ENCODE assay signal across 11 mouse cellular contexts in the genomic region with DNA sequence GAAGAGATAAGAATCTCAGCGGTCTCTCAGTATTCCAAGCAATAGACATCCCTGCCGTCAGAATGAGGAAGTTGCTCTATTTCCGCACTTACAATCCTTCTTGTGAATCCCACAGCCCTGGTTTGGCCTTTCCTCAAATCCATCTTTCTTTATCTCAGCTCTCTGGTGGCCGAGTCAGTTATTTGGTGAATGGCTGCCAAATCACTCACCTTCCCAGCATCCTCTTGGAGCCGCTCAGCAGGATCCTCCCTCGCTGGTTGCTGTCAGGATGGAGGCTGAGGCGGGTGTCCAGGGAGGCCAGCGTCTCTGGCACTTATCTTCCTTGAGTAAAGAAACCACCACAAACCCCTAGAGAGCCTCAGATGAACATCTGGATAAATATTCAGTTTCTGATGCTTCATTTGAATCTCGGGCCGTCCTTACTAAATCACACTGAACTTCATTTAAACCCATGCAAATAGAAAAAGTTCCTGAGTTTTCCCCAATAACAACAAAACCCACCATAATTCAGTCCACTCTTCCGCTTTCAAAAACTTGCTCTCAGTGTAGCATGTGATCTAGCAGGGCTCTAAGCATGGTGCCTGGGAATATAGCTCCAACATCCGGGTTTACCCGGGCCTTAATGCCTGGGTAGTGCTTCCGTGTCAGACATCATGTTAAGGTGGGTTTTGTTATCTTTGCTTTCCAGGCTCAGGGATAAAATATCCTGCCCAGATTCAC.
DNase-seq lines count a peak whose midpoint lies in the region; ATAC-seq lines count a peak whose summit lies in the region.
"Had no signal": no experiment of that assay in that cellular context is flagged by ENCODE, and none has a peak within 500 bp of the region (broad histone marks: within the 10 kb centered on the region; RNA-seq: fewer than 3 reads in every experiment).

No protein-coding gene starts in this region.

- H3K27ac ChIP-seq in heart, embryonic 10.5 days, result no peak overlapping the region
- H3K27ac ChIP-seq in limb, embryonic 10.5 days, result peak overlapping the region; percentile 63
- H3K27ac ChIP-seq in forebrain, embryonic 12.5 days, result no peak overlapping the region
- no peak overlapping the region for H3K27ac ChIP-seq in forebrain, embryonic 15.5 days (replicated peaks)
- H3K27ac ChIP-seq: macrophage had no signal

- no peak overlapping the region for H3K4me2 ChIP-seq in forebrain, embryonic 12.5 days
- H3K4me2 ChIP-seq in forebrain, embryonic 15.5 days (replicated peaks), result no peak overlapping the region

- 50% methylated on average over 14 of the region's 14 CpGs for whole genome bisulfite sequencing in heart, embryonic 10.5 days
- 69% methylated on average over 14 of the region's 14 CpGs for WGBS in limb, embryonic 10.5 days
- WGBS in forebrain, embryonic 12.5 days, result 75% methylated on average over 14 of the region's 14 CpGs
- 72% methylated on average over 14 of the region's 14 CpGs for WGBS in forebrain, embryonic 15.5 days

- H3K4me3 ChIP-seq in heart, embryonic 10.5 days, result 0 out of 2 replicates have a peak overlapping the region, but pooled peaks have one; percentile 9
- H3K4me3 ChIP-seq in limb, embryonic 10.5 days, result no peak overlapping the region
- no peak overlapping the region for H3K4me3 ChIP-seq in forebrain, embryonic 12.5 days (replicated peaks)
- H3K4me3 ChIP-seq in forebrain, embryonic 15.5 days, result no peak overlapping the region
- H3K4me3 ChIP-seq: erythroblast, embryonic 14.5 days had no signal

- H3K4me1 ChIP-seq in heart, embryonic 10.5 days, result peaks cover 34% of the 10 kb centered on the region
- H3K4me1 ChIP-seq in limb, embryonic 10.5 days, result peaks cover 49% of the 10 kb centered on the region
- peaks cover 6% of the 10 kb centered on the region; the same call in 1 of the 2 replicates for H3K4me1 ChIP-seq in forebrain, embryonic 12.5 days
- H3K4me1 ChIP-seq in forebrain, embryonic 15.5 days, result peaks cover 3% of the 10 kb centered on the region; the same call in 1 of the 2 replicates

- ATAC-seq in forebrain, embryonic 12.5 days (ENCODE audit: low FRiP score), result no peak
- ATAC-seq in forebrain, embryonic 15.5 days (replicated peaks), result no peak

- no peaks in the 10 kb centered on the region for H3K9me3 ChIP-seq in heart, embryonic 10.5 days
- no peaks in the 10 kb centered on the region for H3K9me3 ChIP-seq in limb, embryonic 10.5 days (replicated peaks)
- H3K9me3 ChIP-seq in forebrain, embryonic 12.5 days, result no peaks in the 10 kb centered on the region
- H3K9me3 ChIP-seq in forebrain, embryonic 15.5 days, result no peaks in the 10 kb centered on the region

- no peak overlapping the region for H3K9ac ChIP-seq in forebrain, embryonic 12.5 days
- no peak overlapping the region for H3K9ac ChIP-seq in forebrain, embryonic 15.5 days (replicated peaks)

- no peaks in the 10 kb centered on the region for H3K36me3 ChIP-seq in heart, embryonic 10.5 days
- no peaks in the 10 kb centered on the region for H3K36me3 ChIP-seq in limb, embryonic 10.5 days
- H3K36me3 ChIP-seq in forebrain, embryonic 12.5 days (replicated peaks), result no peaks in the 10 kb centered on the region
- no peaks in the 10 kb centered on the region for H3K36me3 ChIP-seq in forebrain, embryonic 15.5 days

- peak; percentile 13 for DNase-seq in embryo, embryonic 11.5 days (ENCODE audit: low read depth, low spot score)
- no peak for DNase-seq in embryo, embryonic 9.5 days (ENCODE audit: extremely low spot score)
- peak; percentile 38 for DNase-seq in brain, adult 2 months (ENCODE audit: low read depth, low spot score)
- DNase-seq in heart, embryonic 10.5 days (ENCODE audit: low spot score), result no peak
- no peak for DNase-seq in limb, embryonic 10.5 days (ENCODE audit: low spot score)
- no peak for DNase-seq in layer of hippocampus, postnatal 25 days (ENCODE audit: extremely low spot score in 1 of 2, low spot score in 1 of 2)
- DNase-seq: thymus, postnatal 36 days had no signal

- no peaks in the 10 kb centered on the region for H3K27me3 ChIP-seq in heart, embryonic 10.5 days (ENCODE audit: insufficient read depth, poor library complexity, severe bottlenecking)
- H3K27me3 ChIP-seq in limb, embryonic 10.5 days (ENCODE audit: low read depth, poor library complexity, severe bottlenecking), result no peaks in the 10 kb centered on the region
- no peaks in the 10 kb centered on the region for H3K27me3 ChIP-seq in forebrain, embryonic 12.5 days
- no peaks in the 10 kb centered on the region for H3K27me3 ChIP-seq in forebrain, embryonic 15.5 days

Comparison
In these comparisons a context has a peak if more than half of its experiments do, and no peak if none do; other contexts are left out.
1. DNase-seq: peak in embryo, embryonic 11.5 days (single experiment) and brain, adult 2 months (single experiment); none in embryo, embryonic 9.5 days (single experiment), heart, embryonic 10.5 days (single experiment), limb, embryonic 10.5 days (single experiment) and layer of hippocampus, postnatal 25 days (0 of 2).